Mouse (Mus musculus): ENCODE data around the gene Tgif2lx2.
"Not testable (repeated sequence)": the region's sequence is repeated elsewhere in the genome, so short reads cannot be mapped to it uniquely, and the experiment has no call there.

Tgif2lx2 gene

GRCm38 (mm10) chrX:118426927-118427326, at the start of gene Tgif2lx2:
Gene Tgif2lx2, plus strand, starts transcription at chrX:118427227.
- not testable (repeated sequence) for DNase-seq
